Mouse (Mus musculus) liver, embryonic 14.5 days (tissue): ENCODE results near the gene Stx1a.

Source experiments
- CTCF ChIP-seq: IDR thresholded peaks from 2 replicates; pipeline ENCODE4 v1.5.1; 2016; ENCODE audit warnings: antibody characterized with exemption, low read depth, control low read depth
- EP300 ChIP-seq: IDR thresholded peaks from 2 replicates; pipeline ENCODE4 v1.6.1; 2016; ENCODE audit warnings: antibody characterized with exemption, low read depth

- TF ChIP-seq CTCF, result no peak
- no peak for TF ChIP-seq EP300
These were observed 40.2 kb upstream of the Stx1a start for GRCm38 (mm10) chr5:134983111-134983510.
